Mouse (Mus musculus) midbrain, embryonic 11.5 days (tissue): ENCODE results near the gene Sft2d1. TPM values are rescaled to one million over a fixed set of nuclear protein-coding genes. Genes with fewer than 3 reads are reported as not detected.
A peak's percentile ranks its signal among the peaks of the same experiment; 100 is the strongest.
"Not testable (repeated sequence)": the region's sequence is repeated elsewhere in the genome, so short reads cannot be mapped to it uniquely, and the experiment has no call there.

Source experiments
- ATAC-seq: fragments of 200-750 bp; cut with Nextera tagmentation; 2 replicates; pipeline ENCODE4 v1.8.0; 2017; ENCODE audit warnings: moderate TSS enrichment, moderate library complexity; ENCODE audit not compliant: low FRiP score
- DNase-seq: peaks from one replicate; pipeline ENCODE4 v3.0.0; 2015; ENCODE audit warnings: low spot score; ENCODE audit errors: missing footprints
- H3K27ac ChIP-seq: fragments of 300-500 bp; sonication (generic); 2 replicates; pipeline ENCODE4 v1.5.1; 2014; ENCODE audit warnings: low read depth, low read length
- H3K27me3 ChIP-seq: fragments of 300-500 bp; sonication (generic); 2 replicates; pipeline ENCODE4 v1.6.1; 2014; ENCODE audit warnings: mild to moderate bottlenecking, low read length, moderate library complexity, mixed read lengths; ENCODE audit not compliant: control insufficient read depth, insufficient read depth
- H3K36me3 ChIP-seq: fragments of 300-500 bp; sonication (generic); 2 replicates; pipeline ENCODE4 v1.6.1; 2014; ENCODE audit warnings: mild to moderate bottlenecking, low read length, moderate library complexity, mixed read lengths; ENCODE audit not compliant: control insufficient read depth, insufficient read depth
- H3K4me1 ChIP-seq: fragments of 300-500 bp; sonication (generic); 2 replicates; pipeline ENCODE4 v1.6.1; 2014; ENCODE audit warnings: low read length; ENCODE audit not compliant: control insufficient read depth, insufficient read depth
- H3K4me2 ChIP-seq: fragments of 300-500 bp; sonication (generic); 2 replicates; pipeline ENCODE4 v1.6.1; 2014; ENCODE audit warnings: mild to moderate bottlenecking, moderate library complexity
- H3K4me3 ChIP-seq: fragments of 300-500 bp; sonication (generic); 2 replicates; pipeline ENCODE4 v1.5.1; 2014; ENCODE audit warnings: low read depth, low read length
- H3K9ac ChIP-seq: fragments of 300-500 bp; sonication (generic); 2 replicates; pipeline ENCODE4 v1.6.1; 2014; ENCODE audit warnings: low read length
- H3K9me3 ChIP-seq: fragments of 300-500 bp; sonication (generic); 2 replicates; pipeline ENCODE4 v1.6.1; 2016; ENCODE audit warnings: low read length; ENCODE audit not compliant: control insufficient read depth
- whole genome bisulfite sequencing: fragments of 180-500 bp; shearing (Covaris S2); extraction: QIAGEN DNeasy Blood & Tissue Kit; methylation state at CpG from one replicate; pipeline ENCODE4 v1.1.7; 2014; 5-methylcytosine and 5-hydroxymethylcytosine counted together
- polyA plus RNA-seq: library from polyadenylated mRNA; unstranded; fragments of >200 nt; fragmentation: Nextera tagmentation; extraction: Ambion mirVana; gene quantifications from 2 replicates; pipeline ENCODE4 v1.2.1, GENCODE M21; 2014

Sft2d1 gene
- polyA plus RNA-seq, 1 experiment from 2014 or later: 68.2 TPM

GRCm38 (mm10) chr17:8313976-8314375 lies 3.1 kb downstream of the Sft2d1 start:
- Histone ChIP-seq H3K4me1 (peaks cover 11% of the 10 kb centered on the region), H3K36me3 (no peaks in the 10 kb centered on the region), H3K4me3 (no peak overlapping the region), H3K9ac (no peak overlapping the region), H3K4me2 (no peak overlapping the region), H3K9me3 (no peaks in the 10 kb centered on the region), H3K27me3 (no peaks in the 10 kb centered on the region), H3K27ac (no peak overlapping the region)
- DNase-seq (no peak), ATAC-seq (no peak)
- 86% methylated on average over 3 of the region's 3 CpGs for WGBS

DNA sequence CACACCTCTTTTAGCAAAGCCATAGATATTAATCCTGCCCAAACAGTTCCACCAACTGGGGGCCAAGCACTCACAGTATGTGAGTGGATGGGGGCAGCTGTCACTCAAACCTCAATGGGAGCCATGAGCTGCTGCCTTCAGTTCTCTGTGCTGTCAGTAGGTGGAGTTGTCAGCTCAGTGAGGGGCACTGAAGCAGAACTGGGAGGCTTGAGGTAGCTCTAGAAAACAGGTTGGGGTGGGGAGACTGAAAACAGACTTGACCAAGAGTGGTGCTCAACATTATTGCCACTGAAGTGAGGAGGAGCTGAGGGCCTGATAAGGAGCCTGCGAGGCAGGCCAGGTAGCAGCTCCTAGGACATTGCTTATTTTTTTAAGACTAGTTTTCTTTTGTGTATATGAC lies 5.3 kb downstream of the Sft2d1 start:
- DNase-seq: no peak
- WGBS: 90% methylated on average over 1 of the region's 1 CpGs
- peaks cover 11% of the 10 kb centered on the region for H3K4me1 ChIP-seq
- H3K9ac ChIP-seq: no peak overlapping the region
- no peaks in the 10 kb centered on the region for H3K36me3 ChIP-seq
- no peak for ATAC-seq
- H3K4me3 ChIP-seq: no peak overlapping the region
- H3K27me3 ChIP-seq: no peaks in the 10 kb centered on the region
- H3K9me3 ChIP-seq: no peaks in the 10 kb centered on the region
- no peak overlapping the region for H3K27ac ChIP-seq
- no peak overlapping the region for H3K4me2 ChIP-seq

DNA sequence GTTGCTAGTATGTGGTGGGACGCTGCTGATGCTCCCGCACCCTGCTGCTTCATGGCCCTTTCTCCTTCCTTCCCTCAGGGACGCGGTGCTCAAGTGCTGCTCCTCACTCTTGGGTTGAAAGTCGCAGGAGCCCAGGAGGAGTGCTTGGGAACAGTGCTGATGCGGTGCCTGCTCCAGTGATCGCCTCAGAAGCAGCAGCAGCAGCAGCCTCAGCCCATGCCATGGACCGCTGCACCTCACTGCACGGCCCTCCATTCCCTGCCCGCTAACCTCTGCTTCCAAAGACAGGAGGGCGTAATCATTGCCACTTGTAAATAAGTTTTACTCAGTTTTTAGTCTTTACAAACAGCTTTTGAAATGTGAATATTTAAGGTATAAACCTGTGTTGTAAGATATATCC lies 16.0 kb downstream of the Sft2d1 start:
- H3K9ac ChIP-seq, H3K27ac ChIP-seq, H3K36me3 ChIP-seq, H3K4me1 ChIP-seq, DNase-seq, H3K4me2 ChIP-seq, H3K9me3 ChIP-seq, H3K27me3 ChIP-seq, H3K4me3 ChIP-seq, ATAC-seq: not testable (repeated sequence)
- 77% methylated on average over 10 of the region's 11 CpGs for WGBS

DNA sequence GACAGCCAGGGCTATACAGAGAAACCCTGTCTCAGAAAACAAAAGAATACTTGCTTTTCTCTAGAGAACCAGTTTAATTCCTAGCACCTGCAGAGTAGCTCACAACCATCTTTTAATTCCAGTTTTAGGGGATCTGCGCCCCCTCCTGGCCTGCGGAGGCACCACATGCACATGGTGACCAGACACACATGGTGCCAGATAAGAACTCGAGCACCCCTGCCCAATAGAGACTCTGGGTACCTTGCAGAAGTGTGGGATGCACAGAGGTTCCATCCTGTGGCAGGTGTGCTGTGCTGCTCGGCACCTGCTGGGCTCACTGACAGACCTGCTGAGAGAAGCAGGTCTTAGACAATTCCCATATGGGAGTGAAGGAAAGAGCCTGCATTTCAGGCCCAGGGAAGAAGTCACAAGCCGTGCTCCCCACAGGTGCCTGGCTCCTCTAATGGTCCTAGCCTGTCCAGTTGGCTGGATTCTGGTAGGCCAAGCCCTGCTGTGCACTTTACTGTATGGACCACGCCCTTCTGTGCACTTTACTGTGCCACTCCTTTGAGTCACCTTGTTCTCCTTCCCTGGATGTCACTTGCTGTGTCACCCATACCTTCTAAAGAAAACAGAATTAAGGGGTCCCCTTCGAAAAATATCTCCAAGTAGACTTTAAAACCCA lies 17.7 kb downstream of the Sft2d1 start:
- Histone ChIP-seq H3K4me3 (no peak overlapping the region), H3K36me3 (no peaks in the 10 kb centered on the region), H3K4me1 (no peaks in the 10 kb centered on the region), H3K4me2 (no peak overlapping the region), H3K9me3 (no peaks in the 10 kb centered on the region), H3K27ac (no peak overlapping the region), H3K9ac (no peak overlapping the region), H3K27me3 (no peaks in the 10 kb centered on the region)
- DNase-seq (peak; percentile 88), ATAC-seq (no peak)
- 66% methylated on average over 7 of the region's 7 CpGs for WGBS

DNA sequence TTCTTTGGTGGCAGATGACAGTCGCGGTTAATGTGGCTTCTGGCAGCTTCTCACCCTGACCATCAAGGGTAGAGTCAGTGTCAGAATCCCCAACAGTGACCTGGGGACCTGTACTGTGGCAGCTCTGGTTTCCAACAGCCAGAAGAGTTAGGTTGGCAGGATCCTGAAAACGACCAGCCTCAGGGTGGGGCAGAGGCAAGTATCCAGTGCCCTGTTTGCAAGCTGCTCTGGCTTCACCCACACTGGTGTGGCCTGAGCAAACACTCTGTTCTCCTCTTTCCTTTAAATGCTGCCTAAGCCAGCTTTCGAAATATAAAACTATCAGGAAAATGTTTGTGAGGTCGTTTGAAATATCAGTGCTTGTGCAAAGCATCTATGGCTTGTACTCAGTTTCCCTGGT lies 19.7 kb downstream of the Sft2d1 start:
- no peaks in the 10 kb centered on the region for H3K27me3 ChIP-seq
- no peak for DNase-seq
- H3K4me3 ChIP-seq: no peak overlapping the region
- H3K4me2 ChIP-seq: no peak overlapping the region
- WGBS: 79% methylated on average over 5 of the region's 5 CpGs
- H3K4me1 ChIP-seq: no peaks in the 10 kb centered on the region
- H3K27ac ChIP-seq: no peak overlapping the region
- H3K36me3 ChIP-seq: no peaks in the 10 kb centered on the region
- ATAC-seq: no peak
- no peak overlapping the region for H3K9ac ChIP-seq
- no peaks in the 10 kb centered on the region for H3K9me3 ChIP-seq

- H3K36me3 ChIP-seq, H3K4me3 ChIP-seq, ATAC-seq, H3K9ac ChIP-seq, H3K4me1 ChIP-seq, H3K9me3 ChIP-seq, H3K27ac ChIP-seq, H3K4me2 ChIP-seq, DNase-seq: not testable (repeated sequence)
- peaks cover 33% of the 10 kb centered on the region for H3K27me3 ChIP-seq
- no CpG with 5 or more reads among the region's 5 CpGs for WGBS
These were observed 26.3 kb downstream of the Sft2d1 start, which contains the start of gene Prr18 for GRCm38 (mm10) chr17:8337159-8337558. Prr18 (plus strand) TSS chr17:8337459.

DNA sequence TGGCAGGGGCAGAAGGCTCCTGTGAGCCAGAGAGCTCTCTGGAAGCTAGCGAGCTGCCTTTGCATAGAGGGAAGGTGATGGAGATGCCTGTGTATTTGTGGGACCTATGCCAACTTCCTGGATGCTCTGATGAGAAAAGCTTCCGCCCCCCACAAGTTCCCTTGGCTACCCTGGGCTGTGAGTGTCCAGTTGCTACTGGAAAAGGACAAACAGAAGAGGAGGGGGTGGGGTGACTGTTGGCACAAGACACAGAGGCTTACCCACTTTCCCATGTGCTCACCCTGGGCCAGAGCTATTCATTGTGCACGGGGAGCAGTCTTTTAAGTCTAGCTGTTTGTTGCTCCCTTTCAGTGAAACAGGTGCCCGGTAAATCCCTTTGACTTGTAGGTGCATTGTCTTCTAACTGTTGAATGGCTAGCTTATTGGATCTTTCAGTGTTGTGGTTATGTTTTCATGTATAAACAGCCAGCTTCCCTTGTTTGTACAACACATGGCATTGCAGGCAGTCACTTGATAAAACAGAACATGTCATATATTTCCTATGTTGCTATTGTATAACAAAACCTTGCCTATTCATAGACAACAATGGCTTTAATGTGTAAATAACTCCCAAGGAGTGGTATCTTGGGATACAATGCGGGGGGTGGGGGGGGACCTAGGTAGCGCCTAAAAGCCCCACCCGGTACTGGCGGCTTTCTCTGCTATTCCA lies 28.9 kb downstream of the Sft2d1 start:
- ATAC-seq (no peak), DNase-seq (no peak)
- no peaks in the 10 kb centered on the region for H3K9me3 ChIP-seq
- H3K27me3 ChIP-seq: peaks cover 37% of the 10 kb centered on the region
- H3K36me3 ChIP-seq: no peaks in the 10 kb centered on the region
- no peak overlapping the region; the same call in 1 of the 2 replicates for H3K9ac ChIP-seq
- H3K4me2 ChIP-seq: peak overlapping the region; percentile 99
- 21% methylated on average over 8 of the region's 8 CpGs for WGBS
- no peak overlapping the region; the same call in 1 of the 2 replicates for H3K4me3 ChIP-seq
- H3K4me1 ChIP-seq: peaks cover 6% of the 10 kb centered on the region; the same call in 1 of the 2 replicates
- no peak overlapping the region for H3K27ac ChIP-seq

GRCm38 (mm10) chr17:8340407-8341359 lies 29.8 kb downstream of the Sft2d1 start:
- Histone ChIP-seq H3K9me3 (no peaks in the 10 kb centered on the region), H3K9ac (peak overlapping the region; percentile 71), H3K4me1 (peaks cover 6% of the 10 kb centered on the region; the same call in 1 of the 2 replicates), H3K4me2 (peak overlapping the region; percentile 99), H3K4me3 (peak overlapping the region; percentile 58), H3K36me3 (no peaks in the 10 kb centered on the region), H3K27ac (no peak overlapping the region), H3K27me3 (peaks cover 37% of the 10 kb centered on the region)
- peak; percentile 95 for DNase-seq
- peak; percentile 82 for ATAC-seq
- under 1% methylated on average over 57 of the region's 92 CpGs for WGBS
